Mouse (Mus musculus) hindbrain, postnatal 0 days (tissue): ENCODE results near the gene Pnrc1. TPM values are rescaled to one million over a fixed set of nuclear protein-coding genes. Genes with fewer than 3 reads are reported as not detected.

Experiments used
- ATAC-seq: fragments of 200-750 bp; cut with Nextera tagmentation; 2 replicates; pipeline ENCODE4 v1.8.0; 2017; ENCODE audit warnings: mild to moderate bottlenecking, moderate TSS enrichment, moderate library complexity
- DNase-seq: peaks from one replicate; pipeline ENCODE4 v3.0.0-alpha.2; 2015; ENCODE audit warnings: low spot score
- H3K27ac ChIP-seq: fragments of 300-500 bp; sonication (generic); 2 replicates; pipeline ENCODE4 v1.5.1; 2014; ENCODE audit warnings: mild to moderate bottlenecking
- H3K27me3 ChIP-seq: fragments of 300-500 bp; sonication (generic); 2 replicates; pipeline ENCODE4 v1.6.1; 2014; ENCODE audit warnings: low read length, mixed read lengths; ENCODE audit not compliant: insufficient read depth
- H3K36me3 ChIP-seq: fragments of 300-500 bp; sonication (generic); 2 replicates; pipeline ENCODE4 v1.6.1; 2014; ENCODE audit warnings: low read length, mixed read lengths; ENCODE audit not compliant: insufficient read depth
- H3K4me1 ChIP-seq: fragments of 300-500 bp; sonication (generic); 2 replicates; pipeline ENCODE4 v1.6.1; 2014; ENCODE audit warnings: antibody characterized with exemption, low read length, mixed read lengths; ENCODE audit not compliant: insufficient read depth
- H3K4me2 ChIP-seq: fragments of 300-500 bp; sonication (generic); 2 replicates; pipeline ENCODE4 v1.6.1; 2014; ENCODE audit warnings: low read depth, mild to moderate bottlenecking, low read length, moderate library complexity, mixed read lengths
- H3K4me3 ChIP-seq: fragments of 300-500 bp; sonication (generic); 2 replicates; pipeline ENCODE4 v1.5.1; 2014; ENCODE audit warnings: low read length
- H3K9ac ChIP-seq: fragments of 300-500 bp; sonication (generic); replicated peaks from 2 replicates; pipeline ENCODE4 v1.6.1; 2014; ENCODE audit warnings: mild to moderate bottlenecking, low read length, moderate library complexity, mixed read lengths
- H3K9me3 ChIP-seq: fragments of 300-500 bp; sonication (generic); 2 replicates; pipeline ENCODE4 v1.6.1; 2016; ENCODE audit warnings: low read length, mixed read lengths
- CTCF ChIP-seq: IDR thresholded peaks from 2 replicates; pipeline ENCODE4 v1.5.1; 2016; ENCODE audit warnings: antibody characterized with exemption, control low read depth, low read depth
- WGBS: fragments of 180-500 bp; shearing (Covaris S2); extraction: QIAGEN DNeasy Blood & Tissue Kit; methylation state at CpG from one replicate; pipeline ENCODE4 v1.1.7; 2014; 5-methylcytosine and 5-hydroxymethylcytosine counted together
- polyA plus RNA-seq: library from polyadenylated mRNA; unstranded; fragments of >200 nt; fragmentation: Nextera tagmentation; extraction: Ambion mirVana; gene quantifications from 2 replicates; pipeline ENCODE4 v1.2.1, GENCODE M21; 2015
- total RNA-seq: library from RNA; depleted of rRNA; stranded (reverse); fragments of >200 nt; gene quantifications from 2 replicates; pipeline ENCODE4 v1.2.3, GENCODE M21; 2014

Gene Pnrc1
- total and polyA plus RNA-seq, 2 experiments from 2014 or later: 49.8 to 60.5 TPM

DNA sequence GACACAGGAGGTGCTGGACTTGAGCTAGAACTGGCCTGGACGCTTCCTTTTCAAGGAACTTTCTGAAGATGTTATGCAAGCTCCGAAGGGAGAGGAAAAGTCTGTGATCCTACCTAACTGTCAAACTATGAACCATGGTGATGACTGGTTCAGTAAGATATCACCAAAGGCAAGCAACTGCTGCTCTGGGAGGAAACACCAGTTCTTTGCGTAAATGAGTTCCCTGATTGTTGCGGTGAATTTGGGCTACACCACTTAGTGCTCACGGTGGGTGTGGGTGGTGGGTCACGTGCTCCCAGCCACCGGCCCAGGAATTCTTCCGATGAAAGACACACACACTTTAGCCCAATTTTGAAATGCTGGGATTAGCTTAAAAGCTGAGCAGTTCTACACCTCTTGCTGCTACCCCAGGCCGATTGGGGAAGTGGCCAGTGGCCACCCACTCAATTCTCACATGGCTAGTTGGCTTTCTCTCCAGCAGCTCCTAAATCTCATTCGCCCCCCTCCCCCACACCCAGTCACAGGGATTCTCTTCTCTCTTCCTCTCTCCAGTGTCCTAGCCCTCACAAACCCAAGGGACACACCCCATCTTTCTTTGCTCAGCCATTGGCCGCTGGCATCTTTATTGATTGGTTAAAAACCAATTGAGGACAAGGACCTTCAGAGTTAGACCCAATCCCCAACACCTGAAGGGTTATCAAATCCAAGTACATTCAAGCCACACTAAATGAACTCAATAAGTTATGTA is 24.8 kb downstream of the Pnrc1 start:
- H3K4me3 ChIP-seq: no peak overlapping the region
- no peak overlapping the region for H3K4me2 ChIP-seq
- no peak for TF ChIP-seq CTCF
- ATAC-seq: no peak
- no peaks in the 10 kb centered on the region for H3K36me3 ChIP-seq
- no peak overlapping the region for H3K9ac ChIP-seq
- H3K27me3 ChIP-seq: no peaks in the 10 kb centered on the region
- 86% methylated on average over 11 of the region's 11 CpGs for WGBS
- H3K4me1 ChIP-seq: no peaks in the 10 kb centered on the region
- no peak for DNase-seq
- H3K9me3 ChIP-seq: no peaks in the 10 kb centered on the region
- H3K27ac ChIP-seq: no peak overlapping the region

DNA sequence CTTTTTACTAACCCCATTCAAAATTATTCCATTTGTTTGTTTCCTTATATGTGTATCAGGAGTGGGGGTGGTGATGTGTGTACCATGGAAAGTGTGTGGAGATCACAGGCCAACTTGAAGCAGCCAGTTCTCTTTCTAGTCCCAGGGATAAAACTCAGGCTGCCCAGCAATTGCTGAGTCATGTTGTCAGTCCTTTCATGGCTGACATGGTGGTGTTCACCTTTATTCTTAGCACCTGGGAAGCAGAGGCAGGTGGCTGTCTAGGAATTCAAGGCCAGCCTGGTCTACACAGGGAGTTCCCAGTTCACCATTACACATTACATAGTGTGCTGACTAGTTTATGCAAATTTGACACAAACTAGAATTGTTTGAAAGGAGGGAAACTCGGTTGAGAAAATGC is 27.1 kb downstream of the Pnrc1 start:
- WGBS: 86% methylated on average over 1 of the region's 1 CpGs
- no peaks in the 10 kb centered on the region for H3K4me1 ChIP-seq
- no peak for ATAC-seq

DNA sequence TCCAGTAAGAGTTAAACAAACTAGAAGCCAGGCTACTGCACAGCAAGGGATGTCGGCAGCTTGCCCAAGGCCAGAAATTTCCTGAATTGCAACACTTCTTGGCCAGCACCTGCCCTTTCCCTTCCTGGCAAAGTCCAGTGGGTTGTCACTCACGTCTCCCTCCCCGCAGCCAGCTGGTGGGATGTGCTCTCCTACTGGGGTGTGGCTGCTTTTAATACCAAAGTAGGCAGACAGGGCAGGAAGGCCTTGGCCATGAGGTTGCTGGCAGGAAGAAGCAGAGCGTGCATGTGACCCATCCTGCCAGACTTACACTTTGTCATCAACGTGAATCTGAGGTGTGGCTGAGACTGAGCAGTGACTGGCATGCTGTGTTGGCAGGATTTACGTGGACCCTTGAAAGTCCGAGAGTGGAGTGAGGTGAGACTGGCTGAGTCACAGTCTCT is 28.6 kb downstream of the Pnrc1 start:
- Histone ChIP-seq H3K27ac (peak overlapping the region; percentile 20; the same call in 1 of the 2 replicates), H3K9me3 (no peaks in the 10 kb centered on the region), H3K4me3 (no peak overlapping the region), H3K36me3 (no peaks in the 10 kb centered on the region), H3K4me1 (no peaks in the 10 kb centered on the region), H3K27me3 (no peaks in the 10 kb centered on the region), H3K9ac (no peak overlapping the region), H3K4me2 (no peak overlapping the region)
- DNase-seq (peak; percentile 86), ATAC-seq (peak; percentile 86)
- TF ChIP-seq CTCF: 0 out of 2 replicates have a peak, but pooled peaks have one; percentile 16
- WGBS: 32% methylated on average over 7 of the region's 7 CpGs

More for the DNA sequence above, 27.1 kb downstream of the Pnrc1 start:
- no peak overlapping the region for H3K4me3 ChIP-seq
- no peak overlapping the region for H3K4me2 ChIP-seq
- TF ChIP-seq CTCF: no peak
- H3K9me3 ChIP-seq: no peaks in the 10 kb centered on the region
- H3K27me3 ChIP-seq: no peaks in the 10 kb centered on the region
- H3K36me3 ChIP-seq: no peaks in the 10 kb centered on the region
- H3K27ac ChIP-seq: no peak overlapping the region
- no peak for DNase-seq
- no peak overlapping the region for H3K9ac ChIP-seq

DNA sequence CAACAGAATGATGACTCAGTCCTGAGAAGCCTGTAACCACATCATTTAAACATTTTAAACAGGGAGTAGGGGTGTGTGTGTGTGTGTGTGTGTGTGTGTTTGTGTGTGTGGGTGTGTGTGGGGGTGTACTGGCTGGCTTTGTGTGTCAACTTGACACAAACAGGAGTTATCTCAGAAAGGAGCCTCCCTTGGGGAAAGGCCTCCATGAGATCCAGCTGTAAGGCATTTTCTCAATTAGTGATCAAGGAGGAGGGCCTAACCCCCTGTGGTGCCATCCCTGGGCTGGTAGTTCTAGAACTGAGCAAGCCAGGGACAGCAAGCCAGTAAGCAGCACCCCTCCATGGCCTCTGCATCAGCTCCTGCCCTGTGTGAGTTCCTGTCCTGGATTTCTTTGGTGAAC is 29.7 kb downstream of the Pnrc1 start:
- DNase-seq: no peak
- ATAC-seq: no peak
- H3K4me1 ChIP-seq: no peaks in the 10 kb centered on the region

DNA sequence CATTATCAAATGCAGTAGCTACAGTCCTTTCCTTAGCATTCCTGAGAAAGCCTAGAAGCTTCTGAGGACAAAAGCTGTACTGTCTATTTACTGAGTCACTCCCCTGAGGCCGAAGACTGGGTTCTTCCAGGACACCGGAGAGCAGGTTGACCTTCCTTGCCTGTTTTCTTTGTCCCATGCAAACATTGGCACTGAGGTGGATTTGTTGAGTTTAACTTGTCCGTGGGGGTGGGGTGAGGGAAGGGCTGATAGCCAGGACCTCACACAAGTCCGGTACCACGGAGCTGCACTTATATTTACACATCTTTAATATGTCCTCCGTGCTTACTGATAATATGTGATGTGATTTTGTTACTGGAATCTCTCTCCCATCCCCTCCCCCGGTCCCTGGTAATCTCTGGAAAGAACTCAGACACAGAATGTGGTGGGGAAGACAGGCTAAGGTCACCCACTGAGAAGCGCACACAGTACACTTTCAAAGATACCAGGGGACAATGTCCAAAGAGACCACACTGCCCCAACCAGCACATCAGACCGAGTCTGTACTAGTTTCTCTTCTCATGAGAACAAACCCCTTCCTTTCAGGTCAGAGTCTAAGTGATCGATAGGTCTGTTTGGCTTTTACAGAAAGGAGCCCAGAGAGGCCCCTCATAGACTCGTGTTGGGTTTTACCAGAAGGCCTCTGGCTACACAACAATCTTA is 32.5 kb downstream of the Pnrc1 start:
- no peaks in the 10 kb centered on the region for H3K4me1 ChIP-seq
- no peak overlapping the region for H3K4me3 ChIP-seq
- no peak overlapping the region for H3K4me2 ChIP-seq
- no peak overlapping the region for H3K9ac ChIP-seq
- no peaks in the 10 kb centered on the region for H3K36me3 ChIP-seq
- no peak for ATAC-seq
- no peaks in the 10 kb centered on the region for H3K27me3 ChIP-seq
- H3K27ac ChIP-seq: no peak overlapping the region
- no peak for DNase-seq
- no peak for TF ChIP-seq CTCF
- 74% methylated on average over 11 of the region's 11 CpGs for WGBS
- no peaks in the 10 kb centered on the region for H3K9me3 ChIP-seq

More for the DNA sequence above, 29.7 kb downstream of the Pnrc1 start:
- TF ChIP-seq CTCF: no peak
- Histone ChIP-seq H3K9ac (no peak overlapping the region), H3K36me3 (no peaks in the 10 kb centered on the region), H3K4me3 (no peak overlapping the region), H3K9me3 (no peaks in the 10 kb centered on the region), H3K27ac (no peak overlapping the region), H3K4me2 (no peak overlapping the region), H3K27me3 (no peaks in the 10 kb centered on the region)

DNA sequence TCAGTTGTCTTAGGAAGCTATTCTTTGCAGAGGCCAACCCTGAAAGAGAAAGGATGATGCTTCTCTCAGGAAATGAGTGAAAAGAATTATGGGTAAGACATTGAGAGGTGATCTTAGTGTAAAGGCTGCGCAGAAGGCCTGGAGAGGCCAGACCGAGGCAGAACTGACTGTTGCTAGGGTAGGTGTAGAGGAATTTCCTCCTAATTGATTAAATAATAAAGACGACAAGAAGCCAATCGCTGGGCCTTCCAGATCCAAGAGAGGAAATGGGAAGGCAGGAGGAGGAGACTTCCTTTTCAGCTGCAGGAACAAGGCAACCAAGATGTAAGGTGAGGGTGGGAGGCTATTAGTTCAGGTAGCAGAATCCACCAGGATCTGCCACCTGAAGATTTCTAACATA is 35.3 kb downstream of the Pnrc1 start:
- no peak overlapping the region for H3K4me3 ChIP-seq
- H3K9me3 ChIP-seq: no peaks in the 10 kb centered on the region
- no peak overlapping the region for H3K9ac ChIP-seq
- H3K4me2 ChIP-seq: no peak overlapping the region
- no peaks in the 10 kb centered on the region for H3K27me3 ChIP-seq
- WGBS: 27% methylated on average over 4 of the region's 4 CpGs
- no peak for TF ChIP-seq CTCF
- H3K4me1 ChIP-seq: no peaks in the 10 kb centered on the region
- DNase-seq: no peak
- no peak overlapping the region for H3K27ac ChIP-seq
- no peak for ATAC-seq
- H3K36me3 ChIP-seq: no peaks in the 10 kb centered on the region

DNA sequence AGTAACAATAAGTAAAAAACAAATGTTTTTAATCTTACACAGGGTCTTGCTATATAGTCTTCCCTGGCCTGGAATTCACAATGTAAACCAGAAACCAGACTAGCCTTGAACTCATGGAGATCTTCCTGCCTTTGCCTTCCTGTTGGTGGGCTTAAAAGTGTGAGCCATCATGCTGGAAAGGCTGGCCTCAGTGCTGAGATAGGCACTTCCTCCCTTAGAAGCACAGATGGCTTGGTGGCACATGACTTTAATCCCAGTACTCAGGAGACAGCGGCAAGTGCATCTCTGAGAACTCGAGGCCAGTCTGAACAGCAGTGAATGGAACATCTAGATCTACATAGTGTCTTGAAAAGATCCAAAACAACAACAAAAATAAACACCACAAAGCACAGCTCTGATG is 39.1 kb downstream of the Pnrc1 start:
- H3K27me3 ChIP-seq: no peaks in the 10 kb centered on the region
- no peak overlapping the region for H3K9ac ChIP-seq
- no peak overlapping the region for H3K4me3 ChIP-seq
- H3K4me2 ChIP-seq: no peak overlapping the region
- 71% methylated on average over 2 of the region's 2 CpGs for WGBS
- no peaks in the 10 kb centered on the region for H3K4me1 ChIP-seq
- H3K27ac ChIP-seq: no peak overlapping the region
- TF ChIP-seq CTCF: no peak
- DNase-seq (no peak), ATAC-seq (no peak)
- no peaks in the 10 kb centered on the region for H3K9me3 ChIP-seq
- no peaks in the 10 kb centered on the region; the same call in 1 of the 2 replicates for H3K36me3 ChIP-seq
